Mouse (Mus musculus) hindbrain, embryonic 11.5 days (tissue): Measurements from ENCODE around the gene Cdc37. TPM values are rescaled to one million over a fixed set of nuclear protein-coding genes. Genes with fewer than 3 reads are reported as not detected.
A peak's percentile ranks its signal among the peaks of the same experiment; 100 is the strongest.

ENCODE experiments used
- ATAC-seq: fragments of 200-750 bp; cut with Nextera tagmentation; 2 replicates; pipeline ENCODE4 v1.8.0; 2017; ENCODE audit warnings: mild to moderate bottlenecking, moderate TSS enrichment, moderate library complexity; ENCODE audit not compliant: low FRiP score
- DNase-seq: peaks from one replicate; pipeline ENCODE4 v3.0.0-alpha.2; 2015; ENCODE audit warnings: low spot score
- H3K27ac ChIP-seq: fragments of 300-500 bp; sonication (generic); 2 replicates; pipeline ENCODE4 v1.5.1; 2014; ENCODE audit warnings: mild to moderate bottlenecking, low read depth, low read length
- H3K27me3 ChIP-seq: fragments of 300-500 bp; sonication (generic); 2 replicates; pipeline ENCODE4 v1.6.1; 2014; ENCODE audit warnings: mild to moderate bottlenecking, low read length, moderate library complexity, mixed read lengths; ENCODE audit not compliant: control insufficient read depth, insufficient read depth
- H3K36me3 ChIP-seq: fragments of 300-500 bp; sonication (generic); 2 replicates; pipeline ENCODE4 v1.6.1; 2014; ENCODE audit warnings: mild to moderate bottlenecking, low read length, moderate library complexity, mixed read lengths; ENCODE audit not compliant: control insufficient read depth, insufficient read depth
- H3K4me1 ChIP-seq: fragments of 300-500 bp; sonication (generic); replicated peaks from 2 replicates; pipeline ENCODE4 v1.6.1; 2014; ENCODE audit warnings: low read length, mixed read lengths; ENCODE audit not compliant: control insufficient read depth, insufficient read depth
- H3K4me2 ChIP-seq: fragments of 300-500 bp; sonication (generic); replicated peaks from 2 replicates; pipeline ENCODE4 v1.6.1; 2014; ENCODE audit warnings: mild to moderate bottlenecking, low read depth, low read length
- H3K4me3 ChIP-seq: fragments of 300-500 bp; sonication (generic); 2 replicates; pipeline ENCODE4 v1.5.1; 2014; ENCODE audit warnings: low read depth, low read length
- H3K9ac ChIP-seq: fragments of 300-500 bp; sonication (generic); 2 replicates; pipeline ENCODE4 v1.6.1; 2014; ENCODE audit warnings: low read depth, low read length
- H3K9me3 ChIP-seq: fragments of 300-500 bp; sonication (generic); 2 replicates; pipeline ENCODE4 v1.6.1; 2016; ENCODE audit warnings: low read length; ENCODE audit not compliant: control insufficient read depth
- WGBS: fragments of 180-500 bp; shearing (Covaris S2); extraction: QIAGEN DNeasy Blood & Tissue Kit; methylation state at CpG from one replicate; pipeline ENCODE4 v1.1.7; 2014; 5-methylcytosine and 5-hydroxymethylcytosine counted together
- polyA plus RNA-seq: library from polyadenylated mRNA; unstranded; fragments of >200 nt; fragmentation: Nextera tagmentation; extraction: Ambion mirVana; gene quantifications from 2 replicates; pipeline ENCODE4 v1.2.1, GENCODE M21; 2014

Gene Cdc37
- polyA plus RNA-seq, 1 experiment from 2014 or later, result 306 TPM

GRCm38 (mm10) chr9:21135329-21135890 lies 14.4 kb downstream of the Cdc37 start:
- Histone ChIP-seq H3K27me3 (no peaks in the 10 kb centered on the region), H3K4me2 (no peak overlapping the region), H3K36me3 (0 out of 2 replicates have a peak, but pooled peaks cover 4% of the 10 kb centered on the region), H3K9me3 (no peaks in the 10 kb centered on the region), H3K4me1 (peaks cover 2% of the 10 kb centered on the region; the same call in 1 of the 2 replicates), H3K27ac (no peak overlapping the region), H3K4me3 (no peak overlapping the region), H3K9ac (no peak overlapping the region)
- 82% methylated on average over 4 of the region's 4 CpGs for WGBS
- ATAC-seq (no peak), DNase-seq (no peak)

- ATAC-seq (no peak), DNase-seq (no peak)
- no peak overlapping the region for H3K27ac ChIP-seq
- 81% methylated on average over 9 of the region's 9 CpGs for WGBS
- H3K9ac ChIP-seq, result no peak overlapping the region
- no peak overlapping the region for H3K4me3 ChIP-seq
- H3K4me2 ChIP-seq, result no peak overlapping the region
- no peaks in the 10 kb centered on the region for H3K9me3 ChIP-seq
- H3K36me3 ChIP-seq, result 0 out of 2 replicates have a peak, but pooled peaks cover 4% of the 10 kb centered on the region
- no peaks in the 10 kb centered on the region for H3K27me3 ChIP-seq
- H3K4me1 ChIP-seq, result peaks cover 3% of the 10 kb centered on the region; the same call in 1 of the 2 replicates
These were observed 15.0 kb downstream of the Cdc37 start for GRCm38 (mm10) chr9:21134595-21135328.

GRCm38 (mm10) chr9:21133064-21133707 lies 16.6 kb downstream of the Cdc37 start:
- H3K4me3 ChIP-seq, result no peak overlapping the region
- peaks cover 3% of the 10 kb centered on the region; the same call in 1 of the 2 replicates for H3K4me1 ChIP-seq
- no peak overlapping the region for H3K9ac ChIP-seq
- no peaks in the 10 kb centered on the region for H3K9me3 ChIP-seq
- ATAC-seq (no peak), DNase-seq (no peak)
- H3K36me3 ChIP-seq, result 0 out of 2 replicates have a peak, but pooled peaks cover 3% of the 10 kb centered on the region
- WGBS, result 80% methylated on average over 9 of the region's 9 CpGs
- H3K27ac ChIP-seq, result no peak overlapping the region
- no peaks in the 10 kb centered on the region for H3K27me3 ChIP-seq
- no peak overlapping the region for H3K4me2 ChIP-seq

- ATAC-seq (no peak), DNase-seq (no peak)
- Histone ChIP-seq H3K4me1 (peaks cover 3% of the 10 kb centered on the region; the same call in 1 of the 2 replicates), H3K27me3 (no peaks in the 10 kb centered on the region), H3K4me2 (no peak overlapping the region), H3K27ac (no peak overlapping the region), H3K9me3 (no peaks in the 10 kb centered on the region), H3K36me3 (no peaks in the 10 kb centered on the region), H3K9ac (no peak overlapping the region), H3K4me3 (no peak overlapping the region)
- WGBS, result 91% methylated on average over 12 of the region's 12 CpGs
These were observed 17.5 kb downstream of the Cdc37 start for GRCm38 (mm10) chr9:21132102-21132775.

GRCm38 (mm10) chr9:21131059-21131956 lies 18.5 kb downstream of the Cdc37 start, which contains the start of gene Tyk2:
Tyk2 (minus strand) TSS chr9:21131243.
- no peaks in the 10 kb centered on the region for H3K36me3 ChIP-seq
- peak within 1 kb of the TSS; percentile 58 for H3K4me3 ChIP-seq
- H3K9me3 ChIP-seq, result no peaks in the 10 kb centered on the region
- 6% methylated on average over 37 of the region's 37 CpGs for WGBS
- peak; percentile 98 for ATAC-seq
- H3K27me3 ChIP-seq, result no peaks in the 10 kb centered on the region
- H3K27ac ChIP-seq, result no peak within 1 kb of the TSS
- peak; percentile 90 for DNase-seq
- peaks cover 3% of the 10 kb centered on the region; the same call in 1 of the 2 replicates for H3K4me1 ChIP-seq
- peak within 1 kb of the TSS; percentile 61 for H3K9ac ChIP-seq
- H3K4me2 ChIP-seq, result peak within 1 kb of the TSS; percentile 61

GRCm38 (mm10) chr9:21126259-21126627 lies 23.5 kb downstream of the Cdc37 start:
- no peaks in the 10 kb centered on the region for H3K27me3 ChIP-seq
- no peak overlapping the region for H3K4me2 ChIP-seq
- 87% methylated on average over 2 of the region's 2 CpGs for whole genome bisulfite sequencing
- ATAC-seq (no peak), DNase-seq (no peak)
- H3K4me1 ChIP-seq, result peaks cover 3% of the 10 kb centered on the region; the same call in 1 of the 2 replicates
- no peak overlapping the region for H3K9ac ChIP-seq
- no peaks in the 10 kb centered on the region for H3K9me3 ChIP-seq
- no peak overlapping the region for H3K4me3 ChIP-seq
- no peak overlapping the region for H3K27ac ChIP-seq
- H3K36me3 ChIP-seq, result no peaks in the 10 kb centered on the region

- H3K27ac ChIP-seq, result no peak overlapping the region
- peaks cover 3% of the 10 kb centered on the region; the same call in 1 of the 2 replicates for H3K4me1 ChIP-seq
- WGBS, result 92% methylated on average over 9 of the region's 9 CpGs
- H3K4me2 ChIP-seq, result no peak overlapping the region
- H3K27me3 ChIP-seq, result no peaks in the 10 kb centered on the region
- H3K9ac ChIP-seq, result no peak overlapping the region
- no peak overlapping the region for H3K4me3 ChIP-seq
- no peak for ATAC-seq
- no peaks in the 10 kb centered on the region for H3K9me3 ChIP-seq
- no peak for DNase-seq
- no peaks in the 10 kb centered on the region for H3K36me3 ChIP-seq
These were observed 24.1 kb downstream of the Cdc37 start for GRCm38 (mm10) chr9:21125502-21126258.
